Mouse (Mus musculus) testis, adult 2 months (tissue): Measurements from ENCODE around the gene Mid1. TPM values are rescaled to one million over a fixed set of nuclear protein-coding genes. Genes with fewer than 3 reads are reported as not detected.

Experiments used
- H3K27ac ChIP-seq: fragments of 200-500 bp; 2 replicates; pipeline ENCODE4 v1.5.1; 2012; ENCODE audit warnings: low read depth, low read length; ENCODE audit not compliant: control insufficient read depth, insufficient read depth
- H3K27me3 ChIP-seq: fragments of 200-500 bp; 2 replicates; pipeline ENCODE4 v1.6.1; 2012; ENCODE audit warnings: mild to moderate bottlenecking, low read length, moderate library complexity; ENCODE audit not compliant: control insufficient read depth, insufficient read depth
- H3K36me3 ChIP-seq: fragments of 200-500 bp; 2 replicates; pipeline ENCODE4 v1.6.1; 2012; ENCODE audit warnings: mild to moderate bottlenecking, low read length; ENCODE audit not compliant: control insufficient read depth, insufficient read depth
- H3K4me1 ChIP-seq: fragments of 200-500 bp; 2 replicates; pipeline ENCODE4 v1.6.1; 2012; ENCODE audit warnings: low read length; ENCODE audit not compliant: control insufficient read depth, insufficient read depth
- H3K4me3 ChIP-seq: fragments of 200-500 bp; 2 replicates; pipeline ENCODE4 v1.5.1; 2012; ENCODE audit warnings: low read depth, mild to moderate bottlenecking, low read length, moderate library complexity, mixed read lengths; ENCODE audit not compliant: control insufficient read depth
- CTCF ChIP-seq: fragments of 200-500 bp; IDR thresholded peaks from 2 replicates; pipeline ENCODE4 v1.5.1; 2012; ENCODE audit warnings: low read depth, mild to moderate bottlenecking, inconsistent platforms, low read length, moderate library complexity; ENCODE audit not compliant: control insufficient read depth, insufficient read depth, insufficient replicate concordance
- POLR2A ChIP-seq: fragments of 200-500 bp; IDR thresholded peaks from 2 replicates; pipeline ENCODE4 v1.6.1; 2012; ENCODE audit warnings: low read depth, mild to moderate bottlenecking, inconsistent platforms, low read length, moderate library complexity; ENCODE audit not compliant: control insufficient read depth
- polyA plus RNA-seq: library from polyadenylated mRNA; depleted of rRNA; stranded (reverse); fragments of >200 nt; gene quantifications from 2 replicates; pipeline ENCODE4 v1.2.3, GENCODE M21; 2012

Gene Mid1
- polyA plus RNA-seq, 1 experiment = 0.65 TPM

DNA sequence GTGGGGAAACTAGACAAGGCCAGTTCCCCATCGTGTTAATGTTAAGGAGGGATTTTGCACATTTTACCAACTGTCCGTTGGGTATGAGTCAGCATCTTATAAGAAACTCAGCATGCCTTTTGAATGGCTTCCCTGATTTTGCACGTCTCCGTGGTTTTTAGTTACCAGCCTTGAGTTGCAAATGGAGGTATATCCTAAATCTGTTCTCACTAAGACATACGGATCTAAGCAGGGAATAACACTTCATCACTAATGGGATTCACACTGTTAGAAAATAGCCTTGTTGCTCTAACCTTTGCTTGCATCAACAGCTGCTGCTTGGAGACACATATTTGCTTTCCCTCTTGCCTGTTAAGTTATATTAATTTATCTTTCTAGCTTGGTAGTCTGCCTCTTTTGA lies 126.3 kb downstream of the Mid1 start:
- no peak for TF ChIP-seq POLR2A
- TF ChIP-seq CTCF = no peak
- Histone ChIP-seq H3K4me1 (no peaks in the 10 kb centered on the region), H3K27me3 (no peaks in the 10 kb centered on the region), H3K4me3 (no peak overlapping the region), H3K27ac (no peak overlapping the region), H3K36me3 (no peaks in the 10 kb centered on the region)

GRCm38 (mm10) chrX:169811783-169812182 lies 126.8 kb downstream of the Mid1 start:
- no peaks in the 10 kb centered on the region for H3K27me3 ChIP-seq
- TF ChIP-seq CTCF (no peak), POLR2A (no peak)
- H3K4me1 ChIP-seq = no peaks in the 10 kb centered on the region

GRCm38 (mm10) chrX:169813673-169814072 lies 128.7 kb downstream of the Mid1 start:
- H3K27me3 ChIP-seq = no peaks in the 10 kb centered on the region
- H3K27ac ChIP-seq = no peak overlapping the region
- H3K4me1 ChIP-seq = no peaks in the 10 kb centered on the region
- no peaks in the 10 kb centered on the region for H3K36me3 ChIP-seq
- no peak for TF ChIP-seq POLR2A
- TF ChIP-seq CTCF = no peak
- no peak overlapping the region for H3K4me3 ChIP-seq

More at GRCm38 (mm10) chrX:169811783-169812182, 126.8 kb downstream of the Mid1 start:
- Histone ChIP-seq H3K4me3 (no peak overlapping the region), H3K27ac (no peak overlapping the region), H3K36me3 (no peaks in the 10 kb centered on the region)

DNA sequence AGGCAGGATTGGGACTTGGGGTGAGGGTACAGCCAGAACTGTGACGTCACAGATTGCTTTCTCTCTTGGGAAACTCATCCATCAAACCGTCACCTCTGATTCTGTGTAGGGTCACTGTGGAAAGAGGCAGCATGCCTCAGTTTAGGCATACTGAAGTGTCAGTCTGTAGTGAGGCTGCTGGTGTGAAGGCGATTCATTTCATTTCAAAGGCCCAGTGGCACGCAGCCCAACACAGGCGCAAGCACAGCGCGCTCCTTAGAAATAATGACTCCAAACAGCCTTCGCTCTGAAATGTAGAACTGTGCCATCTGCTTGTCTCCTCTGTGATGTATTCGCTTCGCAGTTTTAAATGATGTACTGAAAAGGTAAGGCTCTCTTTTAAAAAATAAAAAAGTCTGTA lies 141.9 kb downstream of the Mid1 start:
- TF ChIP-seq CTCF = no peak
- TF ChIP-seq POLR2A = no peak
- Histone ChIP-seq H3K4me3 (no peak overlapping the region), H3K27me3 (no peaks in the 10 kb centered on the region)

GRCm38 (mm10) chrX:169827720-169828119 lies 142.7 kb downstream of the Mid1 start:
- no peak overlapping the region for H3K4me3 ChIP-seq
- TF ChIP-seq POLR2A = no peak
- no peak for TF ChIP-seq CTCF
- no peaks in the 10 kb centered on the region for H3K27me3 ChIP-seq
- H3K4me1 ChIP-seq = peaks cover 2% of the 10 kb centered on the region; the same call in 1 of the 2 replicates
- H3K27ac ChIP-seq = no peak overlapping the region
- no peaks in the 10 kb centered on the region for H3K36me3 ChIP-seq

More for the DNA sequence above, 141.9 kb downstream of the Mid1 start:
- Histone ChIP-seq H3K27ac (no peak overlapping the region), H3K36me3 (no peaks in the 10 kb centered on the region), H3K4me1 (peaks cover 2% of the 10 kb centered on the region; the same call in 1 of the 2 replicates)

DNA sequence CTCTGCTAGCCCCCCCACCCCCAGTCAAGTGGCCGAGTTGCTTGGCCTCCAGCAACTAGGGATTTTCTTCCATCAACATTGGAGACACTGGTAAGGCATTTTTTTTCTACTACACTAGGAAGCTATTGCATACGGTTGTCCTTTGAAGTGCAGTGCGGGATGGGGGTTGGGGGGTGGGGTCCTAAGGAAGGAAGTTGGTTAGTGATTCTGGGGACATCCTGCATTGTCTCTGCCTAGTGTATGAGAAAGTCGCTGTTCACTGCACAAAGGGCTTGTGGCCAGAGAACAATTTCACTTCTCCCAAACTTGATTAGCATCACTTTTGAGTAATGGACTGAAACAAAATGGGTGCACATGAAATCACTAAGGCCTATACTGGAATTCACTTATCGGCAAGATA lies 143.1 kb downstream of the Mid1 start:
- no peaks in the 10 kb centered on the region for H3K27me3 ChIP-seq
- H3K4me3 ChIP-seq = no peak overlapping the region

GRCm38 (mm10) chrX:169830052-169830451 lies 145.1 kb downstream of the Mid1 start:
- Histone ChIP-seq H3K36me3 (no peaks in the 10 kb centered on the region), H3K4me3 (no peak overlapping the region), H3K4me1 (peaks cover 2% of the 10 kb centered on the region; the same call in 1 of the 2 replicates), H3K27ac (no peak overlapping the region), H3K27me3 (no peaks in the 10 kb centered on the region)
- no peak for TF ChIP-seq POLR2A
- no peak for TF ChIP-seq CTCF

More for the DNA sequence above, 143.1 kb downstream of the Mid1 start:
- no peaks in the 10 kb centered on the region for H3K36me3 ChIP-seq
- TF ChIP-seq POLR2A = no peak
- TF ChIP-seq CTCF = no peak
- peaks cover 2% of the 10 kb centered on the region; the same call in 1 of the 2 replicates for H3K4me1 ChIP-seq
- no peak overlapping the region for H3K27ac ChIP-seq

DNA sequence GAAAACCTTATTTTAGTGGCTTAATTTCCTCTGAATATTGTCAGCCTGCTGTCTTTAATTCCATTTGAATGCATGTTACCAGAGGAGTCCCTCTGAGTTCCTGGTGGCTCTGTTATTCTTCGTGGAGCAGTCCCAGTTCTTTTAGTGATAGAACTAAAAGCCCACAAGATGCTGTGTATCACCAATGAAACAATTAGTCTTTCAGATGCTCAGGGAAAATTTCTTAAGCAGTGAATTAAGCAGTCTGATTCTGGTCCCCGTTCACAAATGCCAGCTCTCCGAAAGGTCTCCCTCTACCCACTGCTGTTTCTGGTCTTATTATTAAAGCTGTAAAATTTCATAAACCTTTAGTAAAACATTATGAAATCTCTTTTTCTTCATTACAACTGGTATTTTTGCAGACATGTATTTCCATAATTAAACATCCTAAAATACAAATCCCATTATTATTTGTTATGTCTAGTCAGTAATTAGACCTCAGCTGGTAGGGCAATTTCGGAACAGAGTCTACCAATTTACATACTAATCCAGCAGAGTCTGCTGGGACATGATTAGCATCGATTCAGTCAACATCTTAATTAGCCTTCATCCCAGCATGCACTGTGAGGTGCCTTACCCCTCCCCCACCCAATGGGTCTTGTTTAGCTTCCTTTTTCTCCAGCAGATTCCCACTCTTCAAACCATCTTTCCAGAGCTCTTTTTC lies 153.1 kb downstream of the Mid1 start:
- Histone ChIP-seq H3K27ac (no peak overlapping the region), H3K27me3 (no peaks in the 10 kb centered on the region), H3K4me1 (no peaks in the 10 kb centered on the region), H3K4me3 (no peak overlapping the region), H3K36me3 (no peaks in the 10 kb centered on the region)
- TF ChIP-seq CTCF (no peak), POLR2A (no peak)
